Mouse (Mus musculus) monocyte, adult 2 months (primary cell): Measurements from ENCODE around the gene Arhgef9.
A peak's percentile ranks its signal among the peaks of the same experiment; 100 is the strongest.

ENCODE experiments used
- DNase-seq, 2 experiments: peaks; one replicate each; pipeline ENCODE4 v3.0.0; 2022; ENCODE audit warnings: low spot score in 2 of 2, low read depth in 1 of 2

The Arhgef9 gene

GRCm38 (mm10) chrX:95196104-95196919, at the start of gene Arhgef9:
Gene Arhgef9, minus strand, starts transcription at chrX:95196856.
- DNase-seq: no peak

GRCm38 (mm10) chrX:95238896-95239295, 42.2 kb upstream of the Arhgef9 start:
- DNase-seq: no peak

GRCm38 (mm10) chrX:95195363-95196103, 1.1 kb downstream of the Arhgef9 start:
- DNase-seq: no peak

GRCm38 (mm10) chrX:95175978-95176377, 20.7 kb downstream of the Arhgef9 start:
- DNase-seq: no peak

- peak; percentile 1 to 19 for DNase-seq
Measured at GRCm38 (mm10) chrX:95166317-95166716, 30.3 kb downstream of the Arhgef9 start.

GRCm38 (mm10) chrX:95165671-95166127, 31.0 kb downstream of the Arhgef9 start:
- DNase-seq: no peak

GRCm38 (mm10) chrX:95164140-95164539, 32.5 kb downstream of the Arhgef9 start:
- no peak for DNase-seq

- no peak for DNase-seq
Measured at GRCm38 (mm10) chrX:95163452-95163851, 33.2 kb downstream of the Arhgef9 start.

- no peak for DNase-seq
Measured at GRCm38 (mm10) chrX:95156833-95157386, 39.7 kb downstream of the Arhgef9 start.

GRCm38 (mm10) chrX:95138636-95139035, 58.0 kb downstream of the Arhgef9 start:
- DNase-seq: no peak

GRCm38 (mm10) chrX:95133502-95133901, 63.2 kb downstream of the Arhgef9 start:
- no peak for DNase-seq

- DNase-seq: no peak
Measured at GRCm38 (mm10) chrX:95132996-95133395, 63.7 kb downstream of the Arhgef9 start.

GRCm38 (mm10) chrX:95131783-95132182, 64.9 kb downstream of the Arhgef9 start:
- no peak for DNase-seq

GRCm38 (mm10) chrX:95123462-95123861, 73.2 kb downstream of the Arhgef9 start:
- no peak for DNase-seq

- DNase-seq: no peak
Measured at GRCm38 (mm10) chrX:95104361-95104760, 92.3 kb downstream of the Arhgef9 start.

- DNase-seq: no peak
Measured at GRCm38 (mm10) chrX:95087674-95088073, 109.0 kb downstream of the Arhgef9 start.

- no peak for DNase-seq
Measured at GRCm38 (mm10) chrX:95077013-95077699, 119.5 kb downstream of the Arhgef9 start.

- no peak for DNase-seq
Measured at GRCm38 (mm10) chrX:95027907-95028306, 168.7 kb downstream of the Arhgef9 start.

GRCm38 (mm10) chrX:95026361-95026892, 170.2 kb downstream of the Arhgef9 start, which contains the start of gene Spin4:
Gene Spin4, minus strand, starts transcription at chrX:95026682.
- DNase-seq: no peak

- no peak for DNase-seq
Measured at GRCm38 (mm10) chrX:95025779-95026360, 170.8 kb downstream of the Arhgef9 start.

- DNase-seq: no peak
Measured at GRCm38 (mm10) chrX:95012033-95012432, 184.6 kb downstream of the Arhgef9 start.
